Mouse (Mus musculus) liver, adult 2 months (tissue): Measurements from ENCODE around the gene Slc17a7.

Experiments used
- CTCF ChIP-seq: fragments of 200-500 bp; IDR thresholded peaks from 2 replicates; pipeline ENCODE4 v1.5.1; 2011; ENCODE audit warnings: low read depth, low read length, control low read depth
- POLR2A ChIP-seq: fragments of 200-500 bp; IDR thresholded peaks from 2 replicates; pipeline ENCODE4 v1.6.1; 2011; ENCODE audit warnings: low read length, control low read depth; ENCODE audit not compliant: insufficient read depth; ENCODE audit errors: extremely low read depth

DNA sequence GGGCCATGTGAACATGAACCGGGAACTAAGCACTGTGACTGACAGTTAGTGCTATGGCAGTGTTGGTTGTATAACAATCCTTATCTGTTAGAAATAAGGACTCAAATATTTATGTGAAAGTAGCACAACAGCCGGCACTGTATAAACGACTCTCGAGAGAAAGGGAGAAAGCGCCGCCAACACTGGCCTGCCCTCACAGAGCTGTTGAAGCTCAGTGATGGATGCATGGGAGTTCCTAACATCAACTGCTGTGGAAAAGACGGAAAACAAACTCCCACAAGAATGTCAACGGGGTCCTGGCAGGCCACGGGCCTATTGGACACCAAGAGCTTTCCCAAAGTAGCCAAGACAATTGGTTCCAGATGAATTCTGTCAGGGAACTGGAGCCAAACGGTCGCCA, 12.4 kb upstream of the Slc17a7 start:
- TF ChIP-seq POLR2A, result no peak
- no peak for TF ChIP-seq CTCF
